Mouse (Mus musculus): ENCODE data around the gene Eif2ak1. TPM values are rescaled to one million over a fixed set of nuclear protein-coding genes. Genes with fewer than 3 reads are reported as not detected.

Gene Eif2ak1
- polyA plus RNA-seq, 1 experiment = 15.7 TPM

DNA sequence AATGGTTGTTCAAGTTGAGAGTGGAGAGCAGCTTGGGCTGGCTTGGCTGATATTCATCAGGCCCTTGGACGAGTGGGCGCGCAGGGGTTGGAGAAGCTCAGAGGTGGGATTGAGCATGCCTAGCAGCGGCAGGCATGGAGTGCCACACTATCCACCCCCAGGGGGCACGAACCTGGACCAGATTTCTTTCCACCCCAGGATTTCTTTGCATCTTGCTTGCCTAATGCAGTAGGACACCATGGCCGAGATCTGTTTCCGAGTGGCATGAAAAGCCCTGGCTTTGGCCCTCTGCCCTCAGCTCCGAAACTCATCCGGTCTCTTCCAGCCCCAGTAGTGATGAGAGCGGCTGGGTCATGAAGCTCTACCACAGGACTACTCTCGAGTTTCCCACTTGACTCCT is 115.8 kb downstream of the Eif2ak1 start:
- Histone ChIP-seq H3K4me1 (ENCODE audit: control insufficient read depth, insufficient read depth, low read length) (0 out of 2 replicates have a peak, but pooled peaks cover 6% of the 10 kb centered on the region), H3K4me3 (ENCODE audit: control insufficient read depth, low read depth, low read length) (peak overlapping the region; percentile 84), H3K36me3 (ENCODE audit: control insufficient read depth, insufficient read depth, low read length) (no peaks in the 10 kb centered on the region), H3K27me3 (ENCODE audit: control insufficient read depth, insufficient read depth, low read length) (no peaks in the 10 kb centered on the region), H3K27ac (ENCODE audit: control insufficient read depth, insufficient read depth, low read depth, low read length) (no peak overlapping the region)
- TF ChIP-seq CTCF (IDR thresholded peaks at IDR 0.05; ENCODE audit: control insufficient read depth, insufficient read depth, insufficient replicate concordance, low read depth, low read length) = no peak
- no peak for TF ChIP-seq POLR2A (IDR thresholded peaks at IDR 0.05; ENCODE audit: control insufficient read depth, low read depth, low read length)

DNA sequence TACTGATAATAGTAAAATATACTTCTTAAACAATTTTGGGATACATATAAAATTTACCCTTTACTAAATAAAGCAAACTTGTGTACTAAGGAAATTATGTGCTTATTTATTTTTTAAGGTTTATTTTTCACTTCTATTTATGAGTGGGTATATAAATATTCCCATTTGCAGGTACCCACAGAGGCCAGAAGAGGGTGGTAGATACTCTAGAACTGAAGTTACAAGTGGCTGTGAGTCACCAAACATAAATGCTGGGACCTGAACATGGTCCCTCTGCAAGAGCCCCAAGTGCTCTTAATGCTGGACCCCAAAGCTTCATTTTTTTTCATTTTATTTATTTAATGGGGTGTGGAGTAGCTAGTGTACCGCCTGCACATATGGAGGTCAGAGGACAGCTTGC is 116.3 kb downstream of the Eif2ak1 start:
- Histone ChIP-seq H3K4me1 (ENCODE audit: control insufficient read depth, insufficient read depth, low read length) (0 out of 2 replicates have a peak, but pooled peaks cover 6% of the 10 kb centered on the region), H3K4me3 (ENCODE audit: control insufficient read depth, low read depth, low read length) (peak overlapping the region; percentile 31; the same call in 1 of the 2 replicates), H3K36me3 (ENCODE audit: control insufficient read depth, insufficient read depth, low read length) (no peaks in the 10 kb centered on the region), H3K27ac (ENCODE audit: control insufficient read depth, insufficient read depth, low read depth, low read length) (no peak overlapping the region), H3K27me3 (ENCODE audit: control insufficient read depth, insufficient read depth, low read length) (no peaks in the 10 kb centered on the region)
- TF ChIP-seq POLR2A (IDR thresholded peaks at IDR 0.05; ENCODE audit: control insufficient read depth, low read depth, low read length) = no peak
- TF ChIP-seq CTCF (IDR thresholded peaks at IDR 0.05; ENCODE audit: control insufficient read depth, insufficient read depth, insufficient replicate concordance, low read depth, low read length) = no peak

GRCm38 (mm10) chr5:143936156-143936555 is 118.6 kb downstream of the Eif2ak1 start:
- Histone ChIP-seq H3K36me3 (ENCODE audit: control insufficient read depth, insufficient read depth, low read length) (no peaks in the 10 kb centered on the region), H3K4me3 (ENCODE audit: control insufficient read depth, low read depth, low read length) (no peak overlapping the region), H3K27ac (ENCODE audit: control insufficient read depth, insufficient read depth, low read depth, low read length) (no peak overlapping the region), H3K4me1 (ENCODE audit: control insufficient read depth, insufficient read depth, low read length) (0 out of 2 replicates have a peak, but pooled peaks cover 6% of the 10 kb centered on the region), H3K27me3 (ENCODE audit: control insufficient read depth, insufficient read depth, low read length) (no peaks in the 10 kb centered on the region)
- TF ChIP-seq CTCF (IDR thresholded peaks at IDR 0.05; ENCODE audit: control insufficient read depth, insufficient read depth, insufficient replicate concordance, low read depth, low read length) = no peak
- TF ChIP-seq POLR2A (IDR thresholded peaks at IDR 0.05; ENCODE audit: control insufficient read depth, low read depth, low read length) = no peak

- Histone ChIP-seq H3K27me3 (ENCODE audit: control insufficient read depth, insufficient read depth, low read length) (no peaks in the 10 kb centered on the region), H3K27ac (ENCODE audit: control insufficient read depth, insufficient read depth, low read depth, low read length) (no peak overlapping the region), H3K4me3 (ENCODE audit: control insufficient read depth, low read depth, low read length) (no peak overlapping the region), H3K4me1 (ENCODE audit: control insufficient read depth, insufficient read depth, low read length) (no peaks in the 10 kb centered on the region), H3K36me3 (ENCODE audit: control insufficient read depth, insufficient read depth, low read length) (no peaks in the 10 kb centered on the region)
- TF ChIP-seq CTCF (IDR thresholded peaks at IDR 0.05; ENCODE audit: control insufficient read depth, insufficient read depth, insufficient replicate concordance, low read depth, low read length) (no peak), POLR2A (IDR thresholded peaks at IDR 0.05; ENCODE audit: control insufficient read depth, low read depth, low read length) (no peak)
These were observed 124.0 kb downstream of the Eif2ak1 start for GRCm38 (mm10) chr5:143941588-143941987.

- Histone ChIP-seq H3K4me1 (ENCODE audit: control insufficient read depth, insufficient read depth, low read length) (no peaks in the 10 kb centered on the region), H3K4me3 (ENCODE audit: control insufficient read depth, low read depth, low read length) (no peak overlapping the region), H3K36me3 (ENCODE audit: control insufficient read depth, insufficient read depth, low read length) (no peaks in the 10 kb centered on the region), H3K27ac (ENCODE audit: control insufficient read depth, insufficient read depth, low read depth, low read length) (no peak overlapping the region), H3K27me3 (ENCODE audit: control insufficient read depth, insufficient read depth, low read length) (no peaks in the 10 kb centered on the region)
- no peak for TF ChIP-seq CTCF (IDR thresholded peaks at IDR 0.05; ENCODE audit: control insufficient read depth, insufficient read depth, insufficient replicate concordance, low read depth, low read length)
- no peak for TF ChIP-seq POLR2A (IDR thresholded peaks at IDR 0.05; ENCODE audit: control insufficient read depth, low read depth, low read length)
These were observed 125.9 kb downstream of the Eif2ak1 start for GRCm38 (mm10) chr5:143943231-143944125.

DNA sequence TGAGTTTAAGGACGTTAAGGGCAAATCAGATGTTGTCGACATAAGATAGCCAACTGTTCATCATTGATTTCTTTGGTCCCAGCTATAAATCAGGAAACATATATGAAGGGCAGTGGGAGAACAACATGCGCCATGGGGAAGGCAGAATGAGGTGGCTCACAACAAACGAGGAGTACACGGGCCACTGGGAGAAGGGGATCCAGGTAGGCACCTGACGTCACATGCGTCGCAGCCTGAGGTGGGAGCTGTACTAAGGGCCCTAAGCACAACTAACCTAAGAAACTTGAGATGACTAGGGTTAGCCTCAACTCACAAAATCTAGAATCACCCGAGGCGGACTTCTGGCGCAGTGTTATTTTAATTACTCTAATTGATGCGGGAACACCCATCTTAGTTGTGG is 130.8 kb downstream of the Eif2ak1 start:
- Histone ChIP-seq H3K4me3 (ENCODE audit: control insufficient read depth, low read depth, low read length) (no peak overlapping the region), H3K4me1 (ENCODE audit: control insufficient read depth, insufficient read depth, low read length) (no peaks in the 10 kb centered on the region), H3K36me3 (ENCODE audit: control insufficient read depth, insufficient read depth, low read length) (no peaks in the 10 kb centered on the region), H3K27ac (ENCODE audit: control insufficient read depth, insufficient read depth, low read depth, low read length) (no peak overlapping the region), H3K27me3 (ENCODE audit: control insufficient read depth, insufficient read depth, low read length) (no peaks in the 10 kb centered on the region)
- TF ChIP-seq CTCF (IDR thresholded peaks at IDR 0.05; ENCODE audit: control insufficient read depth, insufficient read depth, insufficient replicate concordance, low read depth, low read length) = no peak
- TF ChIP-seq POLR2A (IDR thresholded peaks at IDR 0.05; ENCODE audit: control insufficient read depth, low read depth, low read length) = no peak

- Histone ChIP-seq H3K4me3 (ENCODE audit: control insufficient read depth, low read depth, low read length) (no peak overlapping the region), H3K27ac (ENCODE audit: control insufficient read depth, insufficient read depth, low read depth, low read length) (no peak overlapping the region), H3K36me3 (ENCODE audit: control insufficient read depth, insufficient read depth, low read length) (no peaks in the 10 kb centered on the region), H3K4me1 (ENCODE audit: control insufficient read depth, insufficient read depth, low read length) (no peaks in the 10 kb centered on the region), H3K27me3 (ENCODE audit: control insufficient read depth, insufficient read depth, low read length) (no peaks in the 10 kb centered on the region)
- TF ChIP-seq CTCF (IDR thresholded peaks at IDR 0.05; ENCODE audit: control insufficient read depth, insufficient read depth, insufficient replicate concordance, low read depth, low read length) (no peak), POLR2A (IDR thresholded peaks at IDR 0.05; ENCODE audit: control insufficient read depth, low read depth, low read length) (no peak)
These were observed 132.4 kb downstream of the Eif2ak1 start for GRCm38 (mm10) chr5:143950016-143950415.

Other genes with a start within 250 kb of the Eif2ak1 start
- 22.5 and 24.0 TPM in 2 replicates for gene Cyth3, start 195.3 kb upstream of the Eif2ak1 start, polyA plus RNA-seq (2012; rRNA removed)
- gene Usp42, start 85.5 kb upstream of the Eif2ak1 start, polyA plus RNA-seq (2012; rRNA removed) = 33.0 and 35.8 TPM in 2 replicates
- 202 and 206 TPM in 2 replicates for gene Ankrd61, start 79.9 kb downstream of the Eif2ak1 start, polyA plus RNA-seq (2012; rRNA removed)
- 35.2 and 40.5 TPM in 2 replicates for gene Aimp2, start 92.1 kb downstream of the Eif2ak1 start, polyA plus RNA-seq (2012; rRNA removed)
- 2.4 and 3.4 TPM in 2 replicates for gene Pms2, start 92.2 kb downstream of the Eif2ak1 start, polyA plus RNA-seq (2012; rRNA removed)
- 0.32 and 0.69 TPM in 2 replicates for gene Gm42421, start 110.4 kb downstream of the Eif2ak1 start, polyA plus RNA-seq (2012; rRNA removed)
- 34.7 and 37.5 TPM in 2 replicates for gene Rsph10b, start 115.2 kb downstream of the Eif2ak1 start, polyA plus RNA-seq (2012; rRNA removed)
- 25.7 and 31.1 TPM in 2 replicates for gene Ccz1, start 197.1 kb downstream of the Eif2ak1 start, polyA plus RNA-seq (2012; rRNA removed)
- not detected in 2 replicates for gene Ocm, start 208.9 kb downstream of the Eif2ak1 start, polyA plus RNA-seq (2012; rRNA removed)